Mouse (Mus musculus): ENCODE data around the gene Tbl2. TPM values are rescaled to one million over a fixed set of nuclear protein-coding genes. Genes with fewer than 3 reads are reported as not detected.

Tbl2 gene
- total and polyA plus RNA-seq, 2 experiments from 2014 or later: 10.7 to 36.9 TPM

DNA sequence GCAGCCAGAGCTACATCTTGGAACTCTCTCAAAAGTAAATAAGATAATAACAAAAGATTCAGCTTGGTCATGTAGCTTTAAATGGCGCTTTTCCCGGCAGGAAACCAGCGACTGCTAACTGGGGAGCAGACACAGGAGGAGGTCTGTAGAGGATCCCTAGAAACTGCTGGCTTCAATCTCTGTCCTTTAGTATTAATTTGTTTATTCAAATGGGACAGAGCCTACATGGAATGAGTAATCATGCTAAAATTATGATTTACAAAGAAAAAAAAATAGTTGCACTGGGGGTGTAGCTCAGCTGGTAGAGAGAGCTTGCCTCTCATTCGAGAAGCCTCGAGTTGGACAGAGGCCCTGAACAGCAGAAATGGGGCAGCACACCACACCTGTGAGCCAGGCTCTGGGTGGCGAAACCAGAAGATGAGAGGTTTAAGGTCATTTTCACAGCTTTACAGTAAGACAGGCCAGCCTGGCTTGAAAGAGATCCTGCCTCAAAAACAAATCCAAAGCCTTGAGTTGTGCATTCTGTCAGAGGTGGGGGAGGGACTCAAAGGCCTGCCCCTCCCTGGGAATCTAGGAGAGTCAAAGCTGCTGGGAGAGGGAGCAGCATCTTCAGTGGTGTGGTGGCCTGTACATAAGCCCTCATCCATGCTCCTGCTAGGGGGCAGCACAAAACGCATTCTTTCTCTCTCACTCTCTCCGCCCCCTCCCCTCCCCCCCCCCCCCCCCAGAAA, 33.8 kb downstream of the Tbl2 start:
- H3K9me3 ChIP-seq (ENCODE audit: low read length): no peaks in the 10 kb centered on the region
- ATAC-seq (no peak), DNase-seq (ENCODE audit: low spot score) (no peak)
- 57% methylated on average over 8 of the region's 8 CpGs for WGBS
- no peaks in the 10 kb centered on the region for H3K4me1 ChIP-seq (ENCODE audit: insufficient read depth, low read length)
- no peak overlapping the region for H3K4me3 ChIP-seq (ENCODE audit: low read length)
- TF ChIP-seq CTCF (IDR thresholded peaks at IDR 0.05; ENCODE audit: low read depth): no peak
- H3K36me3 ChIP-seq (ENCODE audit: insufficient read depth, low read length): peaks cover 36% of the 10 kb centered on the region
- no peaks in the 10 kb centered on the region for H3K27me3 ChIP-seq (ENCODE audit: insufficient read depth, low read length)
- H3K4me2 ChIP-seq (ENCODE audit: low read depth, low read length): no peak overlapping the region
- peak overlapping the region; percentile 20; the same call in 1 of the 2 replicates for H3K27ac ChIP-seq
- H3K9ac ChIP-seq (replicated peaks; ENCODE audit: low read length): no peak overlapping the region

DNA sequence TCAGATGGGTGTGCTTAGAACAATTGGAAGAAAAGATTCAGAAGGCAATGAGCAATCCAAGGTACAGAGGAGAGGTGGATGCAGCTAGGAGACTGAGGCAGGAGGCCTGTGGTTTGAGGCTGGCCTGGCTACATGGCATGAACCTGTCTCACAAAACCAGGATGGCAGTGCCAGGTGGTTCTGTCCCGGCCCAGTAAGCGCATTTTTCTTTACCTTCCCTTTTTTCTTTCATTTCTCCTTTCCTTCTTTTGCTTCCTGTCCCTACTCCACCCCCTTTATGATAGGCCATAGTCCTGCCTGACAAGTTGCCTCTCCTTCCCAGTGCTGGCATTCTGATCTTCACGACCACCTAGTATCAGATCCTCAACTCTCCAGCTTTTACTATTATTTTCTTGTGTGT, 35.6 kb downstream of the Tbl2 start:
- Histone ChIP-seq H3K9me3 (ENCODE audit: low read length) (no peaks in the 10 kb centered on the region), H3K27ac (no peak overlapping the region), H3K4me2 (ENCODE audit: low read depth, low read length) (no peak overlapping the region), H3K27me3 (ENCODE audit: insufficient read depth, low read length) (no peaks in the 10 kb centered on the region), H3K4me3 (ENCODE audit: low read length) (no peak overlapping the region), H3K4me1 (ENCODE audit: insufficient read depth, low read length) (peaks cover 16% of the 10 kb centered on the region), H3K36me3 (ENCODE audit: insufficient read depth, low read length) (peaks cover 24% of the 10 kb centered on the region), H3K9ac (replicated peaks; ENCODE audit: low read length) (no peak overlapping the region)
- no peak for TF ChIP-seq CTCF (IDR thresholded peaks at IDR 0.05; ENCODE audit: low read depth)
- ATAC-seq: no peak
- no peak for DNase-seq (ENCODE audit: low spot score)
- 96% methylated on average over 3 of the region's 3 CpGs for WGBS

DNA sequence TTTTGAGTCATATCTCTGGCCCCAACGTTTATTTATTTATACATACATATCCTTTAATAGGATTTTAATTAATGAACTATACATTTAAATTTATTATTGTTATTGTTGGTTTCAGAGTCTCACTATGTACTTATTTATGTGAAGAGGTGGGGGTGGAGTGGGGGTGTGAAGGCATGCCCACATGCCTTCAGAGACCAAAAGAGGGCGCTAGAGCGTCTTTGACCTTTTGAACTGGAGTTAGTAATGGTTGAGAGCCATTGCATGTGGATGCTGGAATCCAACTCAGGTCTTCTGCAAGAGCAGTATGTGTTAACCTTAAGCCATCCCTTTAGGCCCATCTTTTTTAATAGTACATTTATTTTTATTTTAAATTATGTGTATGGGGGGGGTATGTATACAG, 36.1 kb downstream of the Tbl2 start:
- ATAC-seq: no peak
- Histone ChIP-seq H3K4me1 (ENCODE audit: insufficient read depth, low read length) (peaks cover 17% of the 10 kb centered on the region), H3K9ac (replicated peaks; ENCODE audit: low read length) (no peak overlapping the region), H3K9me3 (ENCODE audit: low read length) (no peaks in the 10 kb centered on the region), H3K4me3 (ENCODE audit: low read length) (no peak overlapping the region), H3K27ac (no peak overlapping the region), H3K36me3 (ENCODE audit: insufficient read depth, low read length) (peaks cover 19% of the 10 kb centered on the region), H3K4me2 (ENCODE audit: low read depth, low read length) (no peak overlapping the region), H3K27me3 (ENCODE audit: insufficient read depth, low read length) (no peaks in the 10 kb centered on the region)
- 28% methylated on average over 3 of the region's 3 CpGs for WGBS
- DNase-seq (ENCODE audit: low spot score): peak; percentile 33
- peak; percentile 33 for TF ChIP-seq CTCF (IDR thresholded peaks at IDR 0.05; ENCODE audit: low read depth)

DNA sequence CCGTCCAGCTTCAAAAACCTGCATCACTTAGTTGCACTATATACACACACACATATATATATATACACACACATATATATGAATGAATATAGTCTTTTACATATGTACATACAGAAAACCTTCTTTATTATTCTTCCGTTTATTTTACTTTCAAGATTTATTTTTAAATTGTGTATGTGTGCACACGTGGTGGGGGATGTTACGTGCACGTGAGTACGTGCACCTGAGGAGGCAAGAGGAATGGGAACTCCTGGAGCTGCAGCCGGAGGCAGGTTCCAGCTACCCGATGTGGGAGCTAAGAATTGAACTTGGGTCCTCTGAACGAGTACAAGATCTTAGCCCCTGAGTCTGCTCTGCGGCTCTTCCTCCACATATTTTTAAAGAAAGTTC, 36.8 kb downstream of the Tbl2 start:
- Histone ChIP-seq H3K4me1 (ENCODE audit: insufficient read depth, low read length) (peaks cover 17% of the 10 kb centered on the region), H3K36me3 (ENCODE audit: insufficient read depth, low read length) (peaks cover 12% of the 10 kb centered on the region; the same call in 1 of the 2 replicates), H3K9me3 (ENCODE audit: low read length) (no peaks in the 10 kb centered on the region), H3K27me3 (ENCODE audit: insufficient read depth, low read length) (no peaks in the 10 kb centered on the region), H3K4me2 (ENCODE audit: low read depth, low read length) (peak overlapping the region; percentile 88), H3K9ac (replicated peaks; ENCODE audit: low read length) (peak overlapping the region; percentile 94), H3K4me3 (ENCODE audit: low read length) (peak overlapping the region; percentile 98), H3K27ac (peak overlapping the region; percentile 95)
- TF ChIP-seq CTCF (IDR thresholded peaks at IDR 0.05; ENCODE audit: low read depth): no peak
- 22% methylated on average over 10 of the region's 10 CpGs for WGBS
- peak; percentile 34 for DNase-seq (ENCODE audit: low spot score)
- peak; percentile 13; the same call in 1 of the 2 replicates for ATAC-seq

DNA sequence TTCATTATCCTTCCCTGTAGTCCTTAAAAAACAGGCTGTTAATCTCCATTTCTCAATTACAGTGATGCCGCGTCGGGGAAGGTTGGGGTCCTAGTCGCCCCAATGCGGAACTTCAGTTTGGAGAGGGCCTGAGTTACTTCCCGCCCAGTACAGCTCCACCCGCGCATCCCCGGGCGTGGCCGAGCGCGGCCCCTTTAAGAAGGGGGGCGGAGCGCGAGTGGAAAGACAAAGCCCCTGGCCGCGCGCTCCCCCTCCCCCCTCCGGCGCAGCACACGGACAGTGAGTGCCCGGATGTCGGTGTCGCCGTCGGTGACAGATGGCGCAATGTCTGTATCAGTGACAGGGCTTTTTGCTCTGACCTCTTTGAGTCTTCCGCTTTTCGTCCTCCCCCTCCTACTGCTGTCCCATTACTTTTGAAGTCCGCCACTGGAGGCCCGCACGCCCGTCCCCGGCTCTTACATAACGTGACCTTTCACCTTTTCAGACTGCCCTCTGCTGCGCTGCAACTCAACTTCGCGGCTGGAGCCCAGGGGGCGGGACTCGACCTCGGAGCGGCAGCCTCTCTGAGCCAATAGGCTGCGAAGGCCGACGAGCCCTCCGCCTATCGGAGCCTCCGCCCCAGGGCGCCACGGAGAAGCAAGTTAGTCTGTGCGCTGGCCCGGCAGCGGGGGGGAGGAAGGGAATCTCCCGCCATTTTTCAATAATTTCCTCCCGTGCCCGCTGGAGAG, 37.3 kb downstream of the Tbl2 start, which contains the start of gene Baz1b:
Baz1b (plus strand) TSS at position 644 of the 728 bp plus-strand sequence.
- Histone ChIP-seq H3K27ac (peak within 1 kb of the TSS; percentile 95), H3K27me3 (ENCODE audit: insufficient read depth, low read length) (no peaks in the 10 kb centered on the region), H3K9me3 (ENCODE audit: low read length) (no peaks in the 10 kb centered on the region), H3K36me3 (ENCODE audit: insufficient read depth, low read length) (peaks cover 7% of the 10 kb centered on the region; the same call in 1 of the 2 replicates), H3K4me3 (ENCODE audit: low read length) (peak within 1 kb of the TSS; percentile 98), H3K4me2 (ENCODE audit: low read depth, low read length) (peak within 1 kb of the TSS; percentile 88), H3K9ac (replicated peaks; ENCODE audit: low read length) (peak within 1 kb of the TSS; percentile 94), H3K4me1 (ENCODE audit: insufficient read depth, low read length) (peaks cover 17% of the 10 kb centered on the region)
- ATAC-seq (peak; percentile 98), DNase-seq (ENCODE audit: low spot score) (peak; percentile 99)
- under 1% methylated on average over 55 of the region's 57 CpGs for WGBS
- peak; percentile 30; the same call in 1 of the 2 replicates for TF ChIP-seq CTCF (IDR thresholded peaks at IDR 0.05; ENCODE audit: low read depth)

DNA sequence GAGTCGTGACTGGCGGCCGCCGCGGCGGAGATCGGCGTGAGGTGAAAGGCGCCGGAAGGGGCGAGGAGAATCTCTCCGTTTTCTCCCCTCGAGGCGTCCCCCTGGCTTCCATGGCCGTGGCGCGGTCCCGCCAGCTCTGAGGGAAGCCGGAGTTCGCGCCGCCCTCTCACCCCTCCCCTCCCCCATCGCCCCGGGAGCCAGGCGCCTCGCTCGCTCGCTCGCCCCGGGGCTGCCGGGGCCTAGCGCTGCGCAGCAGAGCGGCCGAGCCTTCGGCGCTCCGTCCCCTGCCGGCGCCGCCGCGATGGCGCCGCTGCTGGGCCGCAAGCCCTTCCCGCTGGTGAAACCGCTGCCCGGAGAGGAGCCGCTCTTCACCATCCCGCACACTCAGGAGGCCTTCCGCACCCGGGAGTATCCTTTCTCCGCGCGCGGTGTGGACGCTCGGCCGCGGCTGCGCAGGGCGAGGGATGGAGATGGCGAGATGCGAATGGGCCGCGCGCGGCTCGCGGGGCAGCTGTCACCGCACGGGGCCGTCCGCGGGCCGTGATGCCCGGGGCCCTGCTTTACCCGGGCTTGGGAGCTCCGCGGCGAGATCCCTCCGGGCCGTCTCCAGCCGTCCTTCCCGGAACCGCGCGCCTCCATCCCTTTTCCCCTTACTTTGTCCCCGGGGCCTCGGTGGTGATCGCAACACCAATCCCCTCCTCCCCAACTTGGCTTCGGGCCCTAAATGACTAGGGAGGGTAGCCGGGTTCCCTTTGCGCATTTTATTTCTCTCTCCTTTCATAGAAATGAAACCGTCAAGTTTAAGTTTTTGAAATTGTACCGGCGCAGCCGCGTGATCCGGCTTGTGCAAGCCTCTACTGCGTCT, 38.1 kb downstream of the Tbl2 start:
- peak overlapping the region; percentile 88 for H3K4me2 ChIP-seq (ENCODE audit: low read depth, low read length)
- TF ChIP-seq CTCF (IDR thresholded peaks at IDR 0.05; ENCODE audit: low read depth): no peak
- H3K27me3 ChIP-seq (ENCODE audit: insufficient read depth, low read length): no peaks in the 10 kb centered on the region
- H3K4me1 ChIP-seq (ENCODE audit: insufficient read depth, low read length): peaks cover 17% of the 10 kb centered on the region
- peak overlapping the region; percentile 98 for H3K4me3 ChIP-seq (ENCODE audit: low read length)
- H3K9me3 ChIP-seq (ENCODE audit: low read length): no peaks in the 10 kb centered on the region
- H3K36me3 ChIP-seq (ENCODE audit: insufficient read depth, low read length): no peaks in the 10 kb centered on the region
- peak; percentile 36 for ATAC-seq
- peak overlapping the region; percentile 94 for H3K9ac ChIP-seq (replicated peaks; ENCODE audit: low read length)
- under 1% methylated on average over 78 of the region's 102 CpGs for WGBS
- DNase-seq (ENCODE audit: low spot score): peak; percentile 54
- H3K27ac ChIP-seq: peak overlapping the region; percentile 95

Data from hindbrain, postnatal 0 days (tissue).